Mouse (Mus musculus) heart, postnatal 25 days (tissue): ENCODE measurements at regions not wholly inside any gene's neighbourhood (a gene's known extent, or its start where the extent isn't known, plus 50 kb on each side); places are given as distances from the start of the nearest gene placed in this dataset.
A peak's percentile ranks its signal among the peaks of the same experiment; 100 is the strongest.

ENCODE experiments used
- DNase-seq: peaks from one replicate; pipeline ENCODE4 v3.0.0; 2022; ENCODE audit warnings: low spot score
- intact Hi-C: fragments of 180-260 bp; cut with DNase I; formaldehyde crosslinking; loops from one replicate; pipeline ENCODE4 v1.15.1; 2025

DNA sequence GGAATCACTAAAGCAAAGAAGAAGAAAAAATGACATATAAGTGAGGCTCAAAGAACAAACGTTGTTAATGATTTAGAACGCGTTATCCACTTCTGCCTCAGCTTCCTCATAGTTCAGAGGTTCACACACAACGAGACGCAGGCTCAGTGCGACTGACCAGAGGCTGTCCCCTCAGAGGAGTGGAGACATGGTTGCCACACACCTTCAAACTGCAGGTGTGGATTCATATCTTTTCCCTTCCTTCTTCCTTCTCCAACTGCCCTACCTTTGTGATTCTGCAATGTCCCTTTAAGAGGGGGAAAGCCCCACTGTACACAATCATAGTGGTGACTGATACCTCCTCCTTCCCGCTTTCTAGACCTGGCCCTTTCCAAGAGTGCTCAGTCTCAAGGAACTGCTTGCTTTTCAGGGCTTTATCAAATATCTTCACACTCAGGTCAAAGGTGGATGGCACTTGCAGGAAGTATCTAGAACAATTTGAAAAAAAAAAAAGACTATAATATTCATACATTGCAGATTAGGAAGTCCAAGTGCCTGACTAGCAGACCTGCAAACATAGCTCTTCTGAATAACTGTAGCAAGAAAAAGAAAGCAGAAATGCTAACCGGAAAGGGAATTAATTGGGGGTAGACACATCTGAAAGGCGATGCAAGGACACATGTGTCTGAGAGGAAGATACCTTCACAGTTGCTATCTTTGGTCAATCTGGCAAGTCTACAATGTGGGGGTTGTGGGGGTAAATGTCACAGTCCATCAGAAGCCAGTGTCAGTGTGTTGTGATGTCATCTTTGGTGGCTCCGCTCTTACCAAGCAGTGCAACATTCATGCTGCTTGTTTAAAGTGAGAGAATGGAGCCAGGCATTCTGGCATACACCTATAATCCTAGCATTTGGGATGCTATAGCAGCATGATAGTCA is 84.2 kb upstream of the Tnfaip3 start:
- no peak for DNase-seq
- intact Hi-C loops: no loop called here

DNA sequence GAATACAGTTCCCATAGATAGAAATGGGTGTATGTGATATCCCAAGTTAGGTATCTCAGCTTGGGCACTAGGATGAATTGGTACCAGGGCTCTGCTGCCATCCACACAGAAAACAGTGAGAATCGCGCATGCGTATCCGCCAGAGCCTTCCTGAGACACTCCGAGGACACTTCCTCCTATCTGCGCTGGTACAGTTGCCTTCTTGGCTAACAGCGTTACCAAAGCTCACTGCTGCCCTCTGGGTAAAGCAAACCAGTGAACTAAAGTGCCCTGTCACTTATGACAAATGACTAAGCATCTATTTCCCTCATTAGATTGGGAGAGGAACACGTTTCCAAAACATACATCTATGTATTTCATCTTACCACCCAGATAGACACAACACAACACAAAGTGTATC is 78.8 kb upstream of the Tnfaip3 start:
- DNase-seq: peak; percentile 27
- intact Hi-C loops: loop anchor here (5.0 kb wide), 1 partner anchor 142 kb away; no protein-coding TSS in a partner anchor

DNA sequence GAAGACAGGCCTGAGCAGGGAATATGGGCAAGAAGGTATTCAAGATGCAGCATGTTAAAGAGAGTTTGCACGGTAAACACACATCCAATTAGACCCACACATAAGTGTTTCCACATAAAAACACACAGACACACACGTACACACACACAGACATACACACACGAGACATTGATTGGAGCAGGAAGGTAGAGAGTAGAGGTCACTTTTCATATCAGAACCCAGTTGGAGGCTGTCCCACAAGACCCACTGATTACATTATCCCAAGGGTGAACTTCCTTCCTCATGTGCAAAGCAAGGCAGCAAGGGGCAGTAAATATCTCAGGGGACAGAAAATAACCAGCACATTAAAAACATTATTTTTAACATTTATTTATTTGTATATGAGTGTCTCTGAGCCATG is 78.2 kb upstream of the Tnfaip3 start:
- intact Hi-C loops: loop anchor here (5.0 kb wide), 1 partner anchor 141 kb away; no protein-coding TSS in a partner anchor
- no peak for DNase-seq

DNA sequence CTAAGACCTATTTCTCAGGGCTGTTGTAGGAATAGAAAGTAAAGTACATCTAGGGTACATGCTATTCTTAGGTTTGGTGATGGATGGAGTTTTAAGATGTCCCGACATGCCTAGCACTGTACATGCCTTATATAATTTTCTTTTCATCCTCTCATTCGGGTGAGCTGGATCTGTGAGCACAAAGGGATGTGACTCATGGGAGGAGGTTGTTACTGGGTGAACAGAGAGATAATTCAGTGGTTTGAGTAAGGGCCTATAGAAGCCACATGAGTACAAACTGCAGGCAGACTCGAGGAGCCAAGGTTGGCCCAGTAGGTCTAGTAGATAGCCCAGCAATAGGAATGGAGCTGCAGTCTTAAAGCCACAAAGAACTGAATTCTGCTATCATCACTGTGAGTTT is 76.5 kb upstream of the Tnfaip3 start:
- intact Hi-C loops: loop anchor here (5.0 kb wide), 1 partner anchor 140 kb away; no protein-coding TSS in a partner anchor
- DNase-seq: no peak

DNA sequence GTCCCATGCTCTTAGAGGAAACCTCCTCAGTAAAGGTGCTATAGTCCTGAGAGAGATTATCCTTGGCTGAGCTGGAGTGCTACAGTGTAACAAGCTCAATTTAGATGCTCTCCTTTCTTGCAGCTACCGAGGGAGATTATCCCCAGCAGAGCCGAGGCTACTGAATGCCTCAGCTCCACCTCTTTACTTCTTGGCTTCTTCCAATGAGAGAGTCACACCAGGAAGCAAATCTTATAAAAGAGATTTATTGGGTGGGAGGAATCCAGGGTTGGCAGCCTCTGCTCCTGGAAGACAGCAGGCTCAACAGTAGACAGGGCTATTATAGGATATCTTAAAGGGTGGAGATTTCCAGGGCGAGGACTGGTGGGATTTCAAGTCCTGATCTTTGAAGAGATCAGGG is 75.7 kb upstream of the Tnfaip3 start:
- no peak for DNase-seq
- intact Hi-C loops: loop anchor here (5.0 kb wide), 1 partner anchor 139 kb away; no protein-coding TSS in a partner anchor

DNA sequence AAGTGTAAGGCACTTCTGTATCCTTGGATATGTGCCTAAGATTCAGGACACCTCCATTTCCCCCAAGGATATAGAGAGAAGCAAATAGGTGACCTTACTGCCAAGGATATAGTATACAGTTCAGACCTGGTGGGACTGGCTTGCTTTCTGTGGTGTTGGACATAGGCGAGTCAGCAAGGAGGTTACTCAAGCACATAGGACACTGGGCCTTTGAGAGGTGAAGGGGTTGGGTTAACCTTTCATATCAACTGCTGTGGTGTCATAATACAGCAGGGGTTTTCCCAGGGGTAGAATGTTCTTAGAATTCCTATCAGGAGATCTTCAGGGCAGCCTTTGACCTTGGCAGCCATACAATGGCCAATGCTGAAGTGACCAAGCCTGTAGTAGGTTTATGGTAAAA is 71.5 kb upstream of the Tnfaip3 start:
- DNase-seq: no peak
- intact Hi-C loops: no loop called here

DNA sequence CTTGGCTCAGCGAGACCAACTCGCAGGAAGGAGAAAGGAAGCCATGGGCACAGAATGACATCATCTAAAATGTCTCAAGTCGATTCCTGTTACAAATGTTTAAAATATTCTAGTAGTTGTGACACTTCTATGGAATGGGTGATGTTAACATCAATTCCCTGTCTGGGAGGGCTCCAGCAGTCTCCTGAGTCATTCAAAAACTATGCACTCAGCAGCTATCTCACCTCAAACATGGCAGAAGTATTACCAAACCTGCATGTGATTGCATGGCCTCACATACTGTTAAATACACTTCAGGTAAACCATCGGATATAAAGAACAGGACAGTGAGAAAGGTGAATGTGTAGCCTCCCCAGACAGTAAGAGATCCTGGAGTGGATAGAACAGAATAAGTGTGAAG is 66.7 kb upstream of the Tnfaip3 start:
- intact Hi-C loops: no loop called here

DNA sequence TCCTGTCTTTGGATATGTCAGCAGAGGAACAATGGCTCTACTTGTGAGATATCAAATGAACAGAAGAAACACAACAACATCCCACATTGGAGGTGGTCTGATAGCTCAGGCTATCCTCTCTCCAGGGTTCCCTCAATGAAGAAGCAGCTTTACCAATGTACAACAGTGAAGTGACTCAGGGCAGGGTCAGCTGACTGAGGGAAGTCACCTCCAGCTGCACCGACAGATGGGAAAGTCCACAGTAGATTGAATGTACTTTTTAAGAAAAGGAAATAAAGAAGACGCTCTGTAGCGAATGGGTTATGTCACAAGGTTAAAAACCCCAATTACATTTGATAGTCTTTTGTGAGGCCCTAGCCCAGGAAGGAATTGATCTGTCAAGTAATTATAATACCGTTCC is 62.6 kb upstream of the Tnfaip3 start:
- DNase-seq: no peak
- intact Hi-C loops: no loop called here

More for the DNA sequence above, 66.7 kb upstream of the Tnfaip3 start:
- DNase-seq: no peak

DNA sequence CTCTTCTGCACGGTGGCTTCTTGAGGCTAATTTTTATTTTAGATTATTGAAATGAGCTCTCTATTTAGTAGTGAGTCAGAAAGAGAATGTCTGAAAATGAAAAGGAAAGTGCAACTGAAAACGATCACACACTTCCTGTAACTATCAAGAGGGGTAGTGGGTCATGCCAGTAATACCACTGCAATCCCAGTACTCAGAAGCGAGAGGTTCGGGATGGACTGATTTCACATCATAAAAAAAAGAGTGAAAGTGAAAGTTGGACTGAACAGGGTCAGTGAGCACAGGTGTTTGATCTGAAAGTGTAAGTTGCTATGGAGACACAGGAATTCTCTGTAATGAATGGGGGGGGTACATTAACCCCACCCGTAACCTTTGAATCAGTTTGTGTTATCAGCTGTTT is 52.9 kb upstream of the Tnfaip3 start:
- no peak for DNase-seq
- intact Hi-C loops: no loop called here

DNA sequence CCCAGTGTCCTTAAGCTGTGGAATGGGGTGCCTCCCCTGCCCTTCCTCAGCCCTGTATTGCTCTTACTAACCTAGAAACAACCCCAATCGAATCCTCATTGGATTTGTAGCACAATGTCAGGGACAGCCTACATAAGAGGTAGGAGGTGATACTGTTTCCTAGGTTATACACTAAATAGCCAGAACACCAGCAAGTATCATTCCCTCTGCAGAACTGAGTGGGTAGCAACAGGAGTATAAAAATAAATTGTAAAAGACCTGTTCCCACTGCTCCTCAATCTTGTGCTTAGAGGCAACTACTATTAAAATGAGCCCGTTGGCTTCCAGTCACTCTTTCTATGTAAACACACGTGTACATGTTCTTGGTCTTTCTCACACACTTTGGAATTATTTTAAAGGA is 52.2 kb upstream of the Tnfaip3 start:
- intact Hi-C loops: no loop called here
- DNase-seq: no peak

DNA sequence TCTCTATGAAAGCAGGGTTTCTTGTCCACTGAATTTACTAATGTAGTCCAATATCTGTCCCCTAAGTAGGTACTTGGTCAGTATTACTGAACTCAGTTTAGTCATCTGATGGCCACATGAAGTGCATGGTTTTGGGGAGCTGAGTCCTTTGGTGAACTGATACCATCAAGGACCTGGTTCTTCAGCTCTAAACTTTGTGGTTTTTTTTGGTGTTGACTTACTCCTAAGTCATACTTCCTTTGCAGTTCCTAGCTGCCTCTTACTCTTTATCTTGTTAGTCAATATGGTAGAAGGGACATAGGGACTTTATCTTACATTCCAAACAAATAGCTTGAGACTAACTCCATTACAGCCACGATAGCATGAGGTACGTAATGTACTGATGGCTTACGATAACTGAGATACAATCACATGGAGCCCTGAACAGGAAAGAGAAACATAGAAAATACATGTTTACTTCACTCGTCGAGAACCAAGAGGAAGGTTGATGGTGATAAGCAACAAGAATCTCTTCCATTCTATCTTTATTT is 51.4 kb upstream of the Tnfaip3 start:
- intact Hi-C loops: no loop called here
- DNase-seq: no peak
